Mouse (Mus musculus): ENCODE measurements around the gene Cdk9.
A peak's percentile ranks its signal among the peaks of the same experiment; 100 is the strongest.

- TF ChIP-seq CTCF (IDR thresholded peaks at IDR 0.05; ENCODE audit: low read depth) (peak; percentile 16; the same call in 1 of the 2 replicates), EP300 (IDR thresholded peaks at IDR 0.05; ENCODE audit: low read depth) (no peak)
These were observed 36.1 kb downstream of the Cdk9 start for GRCm38 (mm10) chr2:32676821-32677220.

Measured in heart, postnatal 0 days (tissue).